Mouse (Mus musculus) monocyte, adult 59 days (primary cell): ENCODE results near the gene Rgs17. TPM values are rescaled to one million over a fixed set of nuclear protein-coding genes. Genes with fewer than 3 reads are reported as not detected.

Source experiments
- total RNA-seq, 2 experiments: library from RNA; stranded (reverse); gene quantifications; one replicate each; pipeline ENCODE4 v1.2.4; 2023

Rgs17 gene
- not detected for total RNA-seq

DNA sequence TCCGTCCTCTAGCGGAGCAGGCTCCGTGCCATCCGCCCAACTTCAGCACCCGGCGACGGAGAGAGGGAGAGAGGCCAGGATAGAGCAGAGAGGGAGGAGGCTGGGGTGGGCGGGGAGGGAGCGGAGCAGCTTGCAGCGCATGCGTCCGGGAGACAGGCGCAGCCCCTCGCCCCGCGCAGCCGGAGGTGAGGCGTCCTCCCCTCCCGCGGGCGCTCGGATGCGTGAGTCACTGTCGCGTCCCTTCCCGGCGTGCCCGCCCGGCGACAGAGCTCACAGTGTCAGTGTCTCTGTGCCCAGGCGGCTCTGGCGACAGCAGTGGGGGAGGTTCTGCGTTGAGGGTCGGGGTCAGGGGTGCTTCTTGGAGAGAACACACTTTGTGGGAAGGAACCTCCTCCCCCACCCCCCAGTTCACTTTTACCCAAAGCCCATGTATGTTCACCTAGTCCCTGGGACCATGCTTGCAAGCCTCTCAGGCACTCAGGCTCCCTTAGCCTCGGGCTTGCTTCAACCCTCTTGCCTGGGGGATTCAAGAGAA is at the start of gene Rgs17:
Rgs17 (minus strand) TSS at position 107 of the 535 bp plus-strand sequence.

DNA sequence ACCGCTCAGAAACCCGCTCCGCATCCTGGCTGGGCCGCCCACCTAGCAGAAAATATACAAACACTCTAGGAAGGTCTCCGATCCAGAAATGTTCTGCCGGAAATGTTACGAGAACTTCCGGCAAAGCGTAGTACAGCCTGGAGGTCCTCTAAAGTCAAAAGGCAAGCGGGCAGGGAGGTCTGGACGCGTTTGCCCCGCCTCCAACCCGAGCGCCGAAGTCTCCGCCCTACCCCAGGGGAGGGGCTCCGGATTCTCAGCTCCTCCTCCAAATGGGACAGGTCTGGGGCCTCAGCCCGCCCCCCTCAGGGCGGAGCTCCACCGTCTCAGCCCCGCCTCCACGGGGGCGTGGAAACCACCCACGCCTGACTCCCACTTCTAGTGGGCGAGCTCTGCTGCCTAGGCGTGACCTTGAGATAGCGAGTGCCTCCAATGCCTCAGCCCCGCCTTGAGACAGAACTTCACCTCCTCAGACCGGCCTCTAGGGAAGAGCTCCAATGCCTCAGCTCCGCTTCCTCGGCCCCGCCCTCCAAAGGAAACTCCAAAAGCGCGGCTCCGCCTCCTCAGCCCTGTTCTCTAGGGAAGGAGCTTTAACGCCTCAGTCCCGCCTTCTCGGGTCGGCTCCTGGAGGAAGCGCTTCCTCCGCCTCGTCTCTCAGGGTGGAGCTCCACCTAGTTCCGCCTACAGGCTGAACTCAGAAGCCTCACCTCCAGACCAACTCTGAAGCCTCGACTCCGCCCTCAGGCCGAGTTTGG is 98.3 kb downstream of the Rgs17 start, which contains the start of gene Mtrf1l:
Mtrf1l (minus strand) TSS at position 171 of the 752 bp plus-strand sequence.

DNA sequence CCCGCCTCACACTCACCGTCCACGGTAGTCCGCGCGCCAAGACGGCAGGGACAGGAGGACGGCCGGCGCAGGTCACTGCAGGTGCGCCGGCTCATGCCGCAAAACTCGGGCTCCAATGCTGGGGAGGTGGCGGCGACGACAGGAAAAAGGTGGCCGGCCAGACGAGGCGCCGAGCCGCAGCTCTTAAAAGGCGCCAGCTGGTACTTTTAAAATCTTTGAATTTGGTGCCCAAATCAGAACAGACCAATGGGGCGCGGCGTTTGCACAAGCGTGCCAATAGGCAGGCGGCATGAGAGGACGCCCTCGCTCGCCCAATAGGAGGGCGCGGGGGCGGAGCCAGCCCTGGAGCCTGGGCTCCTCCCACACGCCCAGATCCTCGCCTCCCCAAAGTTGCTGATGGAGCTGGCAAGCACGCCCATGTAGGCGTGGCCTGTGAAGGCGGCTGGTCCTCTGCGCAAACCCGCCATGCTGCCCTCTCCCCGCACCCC is 116.9 kb downstream of the Rgs17 start, which contains the start of gene Fbxo5:
Fbxo5 (minus strand) TSS at position 358 of the 488 bp plus-strand sequence.

Other genes starting within 250 kb of the Rgs17 start
- 1 to 10 TPM; 2.5 to 2.7 TPM for gene Fbxo5, start 116.8 kb downstream of the Rgs17 start, total RNA-seq
- 1 to 10 TPM; 5.6 to 7.7 TPM for gene Mtrf1l, start 98.5 kb downstream of the Rgs17 start, total RNA-seq